Mouse (Mus musculus): ENCODE measurements around the gene Hoxa5. TPM values are rescaled to one million over a fixed set of nuclear protein-coding genes. Genes with fewer than 3 reads are reported as not detected.

The Hoxa5 gene
- total and polyA plus RNA-seq, 3 experiments = 0.83 to 4.1 (median 1.5) TPM

DNA sequence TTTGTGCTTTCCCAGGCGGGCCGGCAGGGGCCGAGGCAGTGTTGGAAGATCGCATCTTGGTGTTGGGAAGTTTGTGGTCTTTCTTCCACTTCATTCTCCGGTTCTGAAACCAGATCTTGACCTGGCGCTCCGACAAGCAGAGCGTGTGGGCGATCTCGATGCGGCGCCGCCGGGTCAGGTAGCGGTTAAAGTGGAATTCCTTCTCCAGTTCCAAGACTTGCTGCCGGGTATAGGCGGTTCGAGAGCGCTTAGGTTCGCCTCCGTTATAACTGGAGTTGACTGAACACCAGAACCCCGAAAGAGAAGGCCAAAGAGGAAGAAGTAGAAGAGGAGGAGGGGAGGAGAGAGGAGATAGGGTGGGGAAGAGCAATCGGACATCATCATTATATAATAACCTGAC, 14.0 kb downstream of the Hoxa5 start:
- dilution Hi-C loops (cut with MboI; ENCODE audit: extremely low pct_ligation_motif_present, extremely low pct_unique_long_range_greater_than_20kb, low sequenced_read_pairs) (no loop called here), in situ Hi-C loops (cut with MboI; ENCODE audit: low pct_ligation_motif_present, low pct_unique_long_range_greater_than_20kb, low sequenced_read_pairs) (no loop called here)
- no peak overlapping the region for H3K4me2 ChIP-seq (ENCODE audit: insufficient read depth, low read depth, poor library complexity, severe bottlenecking)
- H3K27ac ChIP-seq (ENCODE audit: insufficient read depth, low read depth) = no peak overlapping the region
- no peak for TF ChIP-seq MAZ (IDR thresholded peaks at IDR 0.05; ENCODE audit: low read depth, low read length)
- no peak for TF ChIP-seq HCFC1 (IDR thresholded peaks at IDR 0.05; ENCODE audit: low read depth, low read length)
- no peak for TF ChIP-seq ZKSCAN1 (IDR thresholded peaks at IDR 0.05; ENCODE audit: borderline replicate concordance, low read depth, low read length)
- no peak for TF ChIP-seq TCF12 (IDR thresholded peaks at IDR 0.05; ENCODE audit: low read depth, low read length)
- no peak for TF ChIP-seq PAX5 (IDR thresholded peaks at IDR 0.05; ENCODE audit: low read length)
- TF ChIP-seq ZMIZ1 (IDR thresholded peaks at IDR 0.05; ENCODE audit: low read depth, low read length) = no peak
- H3K4me1 ChIP-seq (ENCODE audit: control insufficient read depth in 1 of 2, insufficient read depth in 2 of 2) = peaks cover 0 to 13% of the 10 kb centered on the region in 2 experiments; a peak in 2 of 4 replicates
- peaks cover 0 to 2% of the 10 kb centered on the region in 2 experiments for H3K36me3 ChIP-seq (replicated peaks in 1 of 2; ENCODE audit: control insufficient read depth in 1 of 2, insufficient read depth in 1 of 2, low read length in 1 of 2)
- DNase-seq (ENCODE audit: extremely low read depth) = no peak
- H3K9ac ChIP-seq (ENCODE audit: insufficient read depth, low read depth) = no peak overlapping the region
- H3K27me3 ChIP-seq (replicated peaks) = no peaks in the 10 kb centered on the region
- peaks cover 5% of the 10 kb centered on the region for H3K9me3 ChIP-seq (replicated peaks; ENCODE audit: low read length)
- no peak overlapping the region for H3K4me3 ChIP-seq (replicated peaks in 1 of 3; ENCODE audit: low read depth in 2 of 3, low read length in 2 of 3, poor library complexity in 1 of 3)
- H3K79me2 ChIP-seq (replicated peaks; ENCODE audit: control insufficient read depth, extremely low read depth, insufficient read depth, poor library complexity, severe bottlenecking) = no peaks in the 10 kb centered on the region

DNA sequence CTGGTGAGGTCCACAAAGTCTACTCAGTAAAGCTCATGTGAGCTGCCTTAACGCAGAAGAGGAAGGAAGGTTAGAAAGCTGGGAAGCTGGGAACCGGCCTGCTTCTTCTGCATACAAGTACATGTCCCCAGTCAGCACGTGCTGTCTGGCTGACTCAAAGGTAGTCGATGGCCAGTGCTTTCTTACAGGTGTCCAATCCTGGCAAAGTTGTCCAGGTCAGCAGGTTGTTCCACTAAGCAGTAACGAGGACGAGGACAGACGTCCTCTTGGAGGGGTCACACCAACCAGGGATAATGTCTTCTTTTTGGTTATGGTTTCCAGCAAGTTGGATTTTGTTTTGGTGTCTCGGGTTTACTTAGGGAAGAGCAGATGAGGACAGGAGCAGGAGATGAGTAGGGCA, 14.5 kb downstream of the Hoxa5 start:
- dilution Hi-C loops (cut with MboI; ENCODE audit: extremely low pct_ligation_motif_present, extremely low pct_unique_long_range_greater_than_20kb, low sequenced_read_pairs) = no loop called here
- TF ChIP-seq MXI1 (IDR thresholded peaks at IDR 0.05; ENCODE audit: low read depth, low read length) (no peak), MAZ (IDR thresholded peaks at IDR 0.05; ENCODE audit: low read depth, low read length) (no peak)
- H3K9me3 ChIP-seq (replicated peaks; ENCODE audit: low read length) = peaks cover 5% of the 10 kb centered on the region
- no peak for DNase-seq (ENCODE audit: extremely low read depth)
- H3K4me3 ChIP-seq (replicated peaks in 1 of 3; ENCODE audit: low read depth in 2 of 3, low read length in 2 of 3, poor library complexity in 1 of 3) = no peak overlapping the region
- peaks cover 0 to 13% of the 10 kb centered on the region in 2 experiments; a peak in 2 of 4 replicates for H3K4me1 ChIP-seq (ENCODE audit: control insufficient read depth in 1 of 2, insufficient read depth in 2 of 2)
- H3K4me2 ChIP-seq (ENCODE audit: insufficient read depth, low read depth, poor library complexity, severe bottlenecking) = no peak overlapping the region
- H3K36me3 ChIP-seq (replicated peaks in 1 of 2; ENCODE audit: control insufficient read depth in 1 of 2, insufficient read depth in 1 of 2, low read length in 1 of 2) = peaks cover 0 to 2% of the 10 kb centered on the region in 2 experiments
- H3K79me2 ChIP-seq (replicated peaks; ENCODE audit: control insufficient read depth, extremely low read depth, insufficient read depth, poor library complexity, severe bottlenecking) = no peaks in the 10 kb centered on the region
- no peak overlapping the region for H3K27ac ChIP-seq (ENCODE audit: insufficient read depth, low read depth)
- in situ Hi-C loops (cut with MboI; ENCODE audit: low pct_ligation_motif_present, low pct_unique_long_range_greater_than_20kb, low sequenced_read_pairs) = no loop called here
- H3K27me3 ChIP-seq (replicated peaks) = no peaks in the 10 kb centered on the region
- H3K9ac ChIP-seq (ENCODE audit: insufficient read depth, low read depth) = no peak overlapping the region

DNA sequence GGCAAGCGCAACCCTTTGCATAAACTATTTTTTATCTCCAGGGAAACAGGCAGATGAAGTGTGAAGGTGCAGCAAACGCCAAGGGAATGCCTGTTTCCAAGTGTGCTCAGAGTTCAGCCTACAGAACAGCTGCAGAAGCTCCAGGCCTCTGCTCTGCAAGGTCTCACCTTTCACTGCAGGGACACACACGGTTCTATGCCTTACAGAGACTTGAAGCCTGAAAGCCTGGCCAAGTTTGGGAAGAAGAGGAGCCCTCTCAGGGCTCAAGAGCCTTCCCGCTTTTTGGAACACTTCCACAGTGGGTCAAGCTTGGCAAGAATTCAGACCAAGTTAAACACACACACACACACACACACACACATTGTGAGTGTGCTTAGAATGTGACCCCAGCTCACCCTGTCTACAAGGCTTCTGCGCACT, 15.2 kb downstream of the Hoxa5 start:
- Histone ChIP-seq H3K36me3 (replicated peaks in 1 of 2; ENCODE audit: control insufficient read depth in 1 of 2, insufficient read depth in 1 of 2, low read length in 1 of 2) (peaks cover 0 to 2% of the 10 kb centered on the region in 2 experiments), H3K9ac (ENCODE audit: insufficient read depth, low read depth) (no peak overlapping the region), H3K4me1 (ENCODE audit: control insufficient read depth in 1 of 2, insufficient read depth in 2 of 2) (peaks cover 0 to 13% of the 10 kb centered on the region in 2 experiments; a peak in 2 of 4 replicates), H3K27ac (ENCODE audit: insufficient read depth, low read depth) (no peak overlapping the region), H3K9me3 (replicated peaks; ENCODE audit: low read length) (peaks cover 5% of the 10 kb centered on the region), H3K27me3 (replicated peaks) (no peaks in the 10 kb centered on the region), H3K4me3 (replicated peaks in 1 of 3; ENCODE audit: low read depth in 2 of 3, low read length in 2 of 3, poor library complexity in 1 of 3) (no peak overlapping the region), H3K4me2 (ENCODE audit: insufficient read depth, low read depth, poor library complexity, severe bottlenecking) (no peak overlapping the region), H3K79me2 (replicated peaks; ENCODE audit: control insufficient read depth, extremely low read depth, insufficient read depth, poor library complexity, severe bottlenecking) (no peaks in the 10 kb centered on the region)
- no peak for TF ChIP-seq ZMIZ1 (IDR thresholded peaks at IDR 0.05; ENCODE audit: low read depth, low read length)
- TF ChIP-seq IRF4 (IDR thresholded peaks at IDR 0.05; ENCODE audit: low read depth, low read length) = no peak
- TF ChIP-seq USF1 (IDR thresholded peaks at IDR 0.05; ENCODE audit: low read depth, low read length) = no peak
- no peak for TF ChIP-seq ZC3H11A (IDR thresholded peaks at IDR 0.05; ENCODE audit: low read depth, low read length)
- TF ChIP-seq ETS1 (conservative IDR thresholded peaks at IDR 0.05; ENCODE audit: low read depth, low read length) = no peak
- TF ChIP-seq CHD2 (IDR thresholded peaks at IDR 0.05; ENCODE audit: low read length) = no peak
- TF ChIP-seq CTCF (conservative IDR thresholded peaks at IDR 0.05 in 1 of 2, IDR thresholded peaks at IDR 0.05 in 1 of 2; ENCODE audit: low read depth in 2 of 2, low read length in 2 of 2) = no peak
- TF ChIP-seq USF2 (conservative IDR thresholded peaks at IDR 0.05; ENCODE audit: low read depth, low read length) = no peak
- TF ChIP-seq SIN3A (IDR thresholded peaks at IDR 0.05; ENCODE audit: low read length) = no peak
- DNase-seq (ENCODE audit: extremely low read depth) = no peak
- in situ Hi-C loops (cut with MboI; ENCODE audit: low pct_ligation_motif_present, low pct_unique_long_range_greater_than_20kb, low sequenced_read_pairs) = no loop called here
- dilution Hi-C loops (cut with MboI; ENCODE audit: extremely low pct_ligation_motif_present, extremely low pct_unique_long_range_greater_than_20kb, low sequenced_read_pairs) = no loop called here
